Mouse (Mus musculus) ovary, postnatal 36 days (tissue): ENCODE data around the gene Higd1c.
"Not testable (repeated sequence)": the region's sequence is repeated elsewhere in the genome, so short reads cannot be mapped to it uniquely, and the experiment has no call there.

Experiments used
- DNase-seq: peaks from one replicate; pipeline ENCODE4 v3.0.0; 2022; ENCODE audit warnings: low spot score, mixed read lengths

Higd1c gene

GRCm38 (mm10) chr15:100410918-100411672 lies 46.8 kb downstream of the Higd1c start:
- DNase-seq = no peak

- DNase-seq = no peak
These were observed 47.4 kb downstream of the Higd1c start for GRCm38 (mm10) chr15:100411731-100412130.

GRCm38 (mm10) chr15:100413306-100413705 lies 49.0 kb downstream of the Higd1c start:
- DNase-seq = no peak

- DNase-seq = no peak
These were observed 49.7 kb downstream of the Higd1c start for GRCm38 (mm10) chr15:100414011-100414410.

GRCm38 (mm10) chr15:100414942-100415341 lies 50.6 kb downstream of the Higd1c start:
- no peak for DNase-seq

GRCm38 (mm10) chr15:100415684-100416083 lies 51.3 kb downstream of the Higd1c start:
- DNase-seq = peak; percentile 29

- DNase-seq = no peak
These were observed 53.6 kb downstream of the Higd1c start for GRCm38 (mm10) chr15:100417854-100418450.

- no peak for DNase-seq
These were observed 55.0 kb downstream of the Higd1c start for GRCm38 (mm10) chr15:100419311-100419710.

GRCm38 (mm10) chr15:100419901-100420745 lies 55.8 kb downstream of the Higd1c start:
- no peak for DNase-seq

- no peak for DNase-seq
These were observed 56.9 kb downstream of the Higd1c start for GRCm38 (mm10) chr15:100421059-100421757.

- DNase-seq = not testable (repeated sequence)
These were observed 57.4 kb downstream of the Higd1c start, which contains the start of gene Gm5475 for GRCm38 (mm10) chr15:100421758-100422197. TSS of gene Gm5475 (plus strand) at chr15:100422147.

- DNase-seq = no peak
These were observed 58.1 kb downstream of the Higd1c start for GRCm38 (mm10) chr15:100422476-100422875.

GRCm38 (mm10) chr15:100422899-100423860 lies 58.8 kb downstream of the Higd1c start:
- DNase-seq = peak; percentile 97

GRCm38 (mm10) chr15:100423916-100424315 lies 59.6 kb downstream of the Higd1c start:
- DNase-seq = peak; percentile 29

GRCm38 (mm10) chr15:100424396-100425122 lies 60.2 kb downstream of the Higd1c start, which contains the start of gene Slc11a2:
TSS of gene Slc11a2 (minus strand) at chr15:100425072.
- no peak for DNase-seq

GRCm38 (mm10) chr15:100428296-100428905 lies 64.1 kb downstream of the Higd1c start:
- DNase-seq = peak; percentile 36

- DNase-seq = no peak
These were observed 65.7 kb downstream of the Higd1c start for GRCm38 (mm10) chr15:100429959-100430565.

- DNase-seq = no peak
These were observed 68.9 kb downstream of the Higd1c start for GRCm38 (mm10) chr15:100433234-100433633.
